Mouse (Mus musculus): ENCODE results near the gene Gpx3. TPM values are rescaled to one million over a fixed set of nuclear protein-coding genes. Genes with fewer than 3 reads are reported as not detected.
"Not testable (repeated sequence)": the region's sequence is repeated elsewhere in the genome, so short reads cannot be mapped to it uniquely, and the experiment has no call there.

Gpx3 gene
- total and polyA plus RNA-seq, 2 experiments, result 2.0 to 2.7 TPM

DNA sequence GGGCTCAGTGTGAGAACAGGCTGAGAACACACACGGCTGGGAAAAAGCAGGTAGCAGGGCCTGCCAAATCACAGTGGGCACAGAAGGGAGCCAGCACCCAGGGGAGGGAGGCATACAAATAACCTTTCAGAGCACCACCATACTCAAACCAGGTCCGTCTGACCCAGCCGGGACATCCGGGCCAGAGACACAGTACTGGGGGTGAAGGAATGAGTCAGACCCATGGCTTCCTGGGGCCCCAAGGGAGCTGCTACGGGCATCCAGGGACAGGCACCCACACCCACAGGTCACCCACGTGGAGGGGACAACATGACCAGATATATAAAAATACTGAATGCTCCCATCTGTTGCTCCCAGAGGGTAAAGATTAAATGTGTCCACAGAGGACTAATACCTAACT is 50.4 kb downstream of the Gpx3 start:
- H3K27ac ChIP-seq (replicated peaks; ENCODE audit: insufficient read depth, low read depth, low read length), result no peak overlapping the region
- 72% methylated on average over 6 of the region's 6 CpGs for WGBS

DNA sequence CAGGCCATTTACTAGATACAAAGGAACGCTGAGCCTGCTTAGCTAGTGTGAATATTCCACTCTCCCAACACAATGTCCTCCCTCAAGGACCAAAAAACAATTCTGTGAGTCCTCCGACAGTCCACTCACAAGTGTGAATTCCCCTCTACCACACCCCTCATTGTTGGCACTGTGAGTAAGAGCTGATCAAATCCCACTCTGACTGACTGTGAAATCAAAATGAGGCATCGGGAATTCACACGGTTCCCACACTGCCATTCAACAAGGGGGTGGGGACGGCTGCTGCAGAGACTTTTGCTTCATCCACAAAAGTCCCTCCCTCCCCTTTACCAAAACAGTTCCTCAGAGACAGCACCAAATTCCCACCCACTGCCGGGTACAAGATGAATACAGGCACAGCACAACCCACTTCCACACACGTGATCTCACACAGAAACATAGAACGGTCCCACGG is 51.8 kb downstream of the Gpx3 start:
- no peak overlapping the region for H3K9ac ChIP-seq (ENCODE audit: low read depth, low read length)
- H3K4me3 ChIP-seq (ENCODE audit: insufficient read depth, low read depth, low read length), result no peak overlapping the region
- TF ChIP-seq CTCF (IDR thresholded peaks at IDR 0.05; ENCODE audit: low read depth, low read length), result no peak
- no peak for TF ChIP-seq POLR2A (IDR thresholded peaks at IDR 0.05; ENCODE audit: extremely low read depth, insufficient read depth, low read length)
- peaks cover 2% of the 10 kb centered on the region for H3K4me1 ChIP-seq (ENCODE audit: control insufficient read depth, insufficient read depth, low read length)
- no peaks in the 10 kb centered on the region for H3K36me3 ChIP-seq (ENCODE audit: control insufficient read depth, insufficient read depth, low read length)
- WGBS, result 69% methylated on average over 9 of the region's 9 CpGs
- H3K79me2 ChIP-seq (ENCODE audit: control insufficient read depth, insufficient read depth, low read length), result peaks cover 26% of the 10 kb centered on the region; the same call in 1 of the 2 replicates
- no peaks in the 10 kb centered on the region for H3K27me3 ChIP-seq (ENCODE audit: control insufficient read depth, insufficient read depth, low read length)
- no peak overlapping the region for H3K27ac ChIP-seq (replicated peaks; ENCODE audit: insufficient read depth, low read depth, low read length)
- no peak for DNase-seq (ENCODE audit: extremely low read depth, low read depth, low spot score)

More for the DNA sequence above, 50.4 kb downstream of the Gpx3 start:
- no peak overlapping the region for H3K4me3 ChIP-seq (ENCODE audit: insufficient read depth, low read depth, low read length)
- H3K27me3 ChIP-seq (ENCODE audit: control insufficient read depth, insufficient read depth, low read length), result no peaks in the 10 kb centered on the region
- no peak for DNase-seq (ENCODE audit: extremely low read depth, low read depth, low spot score)
- no peak overlapping the region for H3K9ac ChIP-seq (ENCODE audit: low read depth, low read length)
- TF ChIP-seq POLR2A (IDR thresholded peaks at IDR 0.05; ENCODE audit: extremely low read depth, insufficient read depth, low read length) (no peak), CTCF (IDR thresholded peaks at IDR 0.05; ENCODE audit: low read depth, low read length) (no peak)
- no peaks in the 10 kb centered on the region for H3K36me3 ChIP-seq (ENCODE audit: control insufficient read depth, insufficient read depth, low read length)
- peaks cover 8% of the 10 kb centered on the region for H3K4me1 ChIP-seq (ENCODE audit: control insufficient read depth, insufficient read depth, low read length)
- peaks cover 26% of the 10 kb centered on the region; the same call in 1 of the 2 replicates for H3K79me2 ChIP-seq (ENCODE audit: control insufficient read depth, insufficient read depth, low read length)

DNA sequence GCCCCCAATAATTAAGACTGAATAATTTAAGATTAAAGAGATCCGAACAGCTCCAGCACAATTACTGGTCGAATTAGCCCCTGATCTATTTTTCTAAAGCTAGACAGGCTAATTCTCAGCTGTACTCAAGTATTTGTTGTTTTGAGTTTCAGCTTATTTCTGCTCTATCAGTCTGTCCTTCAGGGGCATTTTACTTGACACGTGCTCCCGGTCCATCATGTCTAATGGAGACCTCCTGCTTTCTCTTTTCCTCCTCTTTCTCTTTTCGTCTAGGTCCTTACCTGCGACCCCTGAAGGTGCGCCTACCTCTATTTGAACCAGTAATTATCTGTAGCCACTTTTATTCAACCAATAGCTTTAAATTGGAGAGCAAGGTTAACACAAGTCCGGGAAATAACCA is 52.5 kb downstream of the Gpx3 start:
- 86% methylated on average over 8 of the region's 8 CpGs for WGBS
- no peaks in the 10 kb centered on the region for H3K27me3 ChIP-seq (ENCODE audit: control insufficient read depth, insufficient read depth, low read length)
- DNase-seq (ENCODE audit: extremely low read depth, low read depth, low spot score), result no peak
- no peak overlapping the region for H3K4me3 ChIP-seq (ENCODE audit: insufficient read depth, low read depth, low read length)
- H3K4me1 ChIP-seq (ENCODE audit: control insufficient read depth, insufficient read depth, low read length), result peaks cover 2% of the 10 kb centered on the region
- peaks cover 24% of the 10 kb centered on the region; the same call in 1 of the 2 replicates for H3K79me2 ChIP-seq (ENCODE audit: control insufficient read depth, insufficient read depth, low read length)
- no peak overlapping the region for H3K9ac ChIP-seq (ENCODE audit: low read depth, low read length)
- no peaks in the 10 kb centered on the region for H3K36me3 ChIP-seq (ENCODE audit: control insufficient read depth, insufficient read depth, low read length)
- H3K27ac ChIP-seq (replicated peaks; ENCODE audit: insufficient read depth, low read depth, low read length), result no peak overlapping the region
- no peak for TF ChIP-seq POLR2A (IDR thresholded peaks at IDR 0.05; ENCODE audit: extremely low read depth, insufficient read depth, low read length)
- no peak for TF ChIP-seq CTCF (IDR thresholded peaks at IDR 0.05; ENCODE audit: low read depth, low read length)

DNA sequence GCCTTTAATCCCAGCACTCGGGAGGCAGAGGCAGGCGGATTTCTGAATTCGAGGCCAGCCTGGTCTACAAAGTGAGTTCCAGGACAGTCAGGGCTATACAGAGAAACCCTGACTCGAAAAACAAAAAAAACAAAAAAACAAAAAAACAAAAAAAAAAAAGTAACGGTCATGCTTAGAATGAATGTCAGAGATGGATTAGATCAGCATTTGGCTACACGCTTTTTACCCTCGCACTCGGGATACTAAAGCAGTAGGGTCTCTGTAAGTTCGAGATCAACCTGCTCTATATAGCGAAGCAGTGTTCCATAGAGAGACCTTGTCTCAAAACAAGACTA is 53.1 kb downstream of the Gpx3 start:
- not testable (repeated sequence) for H3K36me3 ChIP-seq (ENCODE audit: control insufficient read depth, insufficient read depth, low read length); H3K4me1 ChIP-seq (ENCODE audit: control insufficient read depth, insufficient read depth, low read length); DNase-seq (ENCODE audit: extremely low read depth, low read depth, low spot score); H3K27me3 ChIP-seq (ENCODE audit: control insufficient read depth, insufficient read depth, low read length)
- Histone ChIP-seq H3K9ac (ENCODE audit: low read depth, low read length) (peak overlapping the region; percentile 90), H3K79me2 (ENCODE audit: control insufficient read depth, insufficient read depth, low read length) (peaks cover 24% of the 10 kb centered on the region; the same call in 1 of the 2 replicates), H3K4me3 (ENCODE audit: insufficient read depth, low read depth, low read length) (peak overlapping the region; percentile 86), H3K27ac (replicated peaks; ENCODE audit: insufficient read depth, low read depth, low read length) (peak overlapping the region; percentile 89)
- 29% methylated on average over 10 of the region's 10 CpGs for WGBS

DNA sequence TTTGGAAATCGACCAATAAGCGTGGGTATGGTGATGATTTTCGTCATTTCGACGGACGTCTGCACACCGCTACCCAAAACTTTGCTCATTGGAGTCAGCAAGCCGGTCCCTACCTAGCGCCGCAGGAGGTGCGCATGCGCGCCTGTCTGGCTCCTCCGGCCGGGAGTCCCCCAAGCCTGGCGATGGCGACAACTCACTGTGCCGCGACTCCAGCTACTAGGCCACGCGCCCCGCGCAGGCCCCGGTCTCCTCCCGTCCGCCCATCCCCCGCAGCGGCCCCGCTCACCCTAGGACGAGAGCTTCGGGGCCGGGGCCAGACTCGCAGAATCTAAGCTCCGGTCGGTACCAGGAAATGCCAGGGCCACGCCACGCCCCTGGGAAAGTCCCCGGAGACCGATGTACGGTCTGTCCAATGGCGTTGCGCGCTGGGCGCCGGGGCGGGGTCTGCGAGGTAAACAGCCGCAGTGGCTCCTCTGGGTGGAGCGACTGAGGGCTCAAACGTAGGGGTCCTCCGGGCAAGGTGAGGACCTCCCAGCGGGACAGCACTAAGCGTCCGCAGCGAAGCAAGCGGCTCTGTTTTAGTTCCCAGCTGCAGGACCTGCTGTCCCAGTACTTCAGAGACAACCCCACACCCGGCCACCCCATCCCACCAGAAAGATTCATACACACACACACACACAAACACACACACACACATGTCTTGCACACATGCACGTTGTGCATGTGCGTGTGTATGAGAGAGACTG is 53.7 kb downstream of the Gpx3 start:
- peak; percentile 84 for DNase-seq (ENCODE audit: extremely low read depth, low read depth, low spot score)
- Histone ChIP-seq H3K27ac (replicated peaks; ENCODE audit: insufficient read depth, low read depth, low read length) (peak overlapping the region; percentile 89), H3K79me2 (ENCODE audit: control insufficient read depth, insufficient read depth, low read length) (peaks cover 20% of the 10 kb centered on the region; the same call in 1 of the 2 replicates), H3K27me3 (ENCODE audit: control insufficient read depth, insufficient read depth, low read length) (no peaks in the 10 kb centered on the region), H3K36me3 (ENCODE audit: control insufficient read depth, insufficient read depth, low read length) (no peaks in the 10 kb centered on the region), H3K9ac (ENCODE audit: low read depth, low read length) (peak overlapping the region; percentile 90), H3K4me1 (ENCODE audit: control insufficient read depth, insufficient read depth, low read length) (peaks cover 2% of the 10 kb centered on the region), H3K4me3 (ENCODE audit: insufficient read depth, low read depth, low read length) (peak overlapping the region; percentile 86)
- peak; percentile 44 for TF ChIP-seq POLR2A (IDR thresholded peaks at IDR 0.05; ENCODE audit: extremely low read depth, insufficient read depth, low read length)
- TF ChIP-seq CTCF (IDR thresholded peaks at IDR 0.05; ENCODE audit: low read depth, low read length), result no peak
- under 1% methylated on average over 59 of the region's 59 CpGs for WGBS

DNA sequence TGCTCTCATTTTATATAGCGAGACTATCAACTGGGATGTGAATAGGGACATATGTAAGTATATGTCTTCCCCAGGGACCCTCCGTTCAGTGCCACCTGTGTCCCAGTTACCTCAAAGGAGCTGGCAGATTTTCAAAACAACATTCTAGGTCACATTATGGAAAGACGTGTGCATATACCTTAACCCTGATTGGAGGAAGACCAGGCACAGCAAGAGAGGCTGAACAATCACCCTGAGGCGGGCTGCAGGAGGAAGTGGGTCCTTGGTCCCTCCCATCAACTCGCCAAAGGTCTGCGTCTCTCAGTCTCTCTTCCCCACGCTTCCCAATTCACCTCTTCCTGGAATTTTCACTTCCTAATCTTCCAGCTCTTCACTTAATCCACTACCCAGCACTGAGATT is 54.7 kb downstream of the Gpx3 start:
- TF ChIP-seq POLR2A (IDR thresholded peaks at IDR 0.05; ENCODE audit: extremely low read depth, insufficient read depth, low read length) (no peak), CTCF (IDR thresholded peaks at IDR 0.05; ENCODE audit: low read depth, low read length) (no peak)
- Histone ChIP-seq H3K27me3 (ENCODE audit: control insufficient read depth, insufficient read depth, low read length) (no peaks in the 10 kb centered on the region), H3K36me3 (ENCODE audit: control insufficient read depth, insufficient read depth, low read length) (no peaks in the 10 kb centered on the region), H3K4me3 (ENCODE audit: insufficient read depth, low read depth, low read length) (no peak overlapping the region), H3K4me1 (ENCODE audit: control insufficient read depth, insufficient read depth, low read length) (peaks cover 6% of the 10 kb centered on the region), H3K79me2 (ENCODE audit: control insufficient read depth, insufficient read depth, low read length) (peaks cover 11% of the 10 kb centered on the region; the same call in 1 of the 2 replicates), H3K27ac (replicated peaks; ENCODE audit: insufficient read depth, low read depth, low read length) (no peak overlapping the region), H3K9ac (ENCODE audit: low read depth, low read length) (no peak overlapping the region)
- 82% methylated on average over 7 of the region's 7 CpGs for WGBS
- DNase-seq (ENCODE audit: extremely low read depth, low read depth, low spot score), result no peak

DNA sequence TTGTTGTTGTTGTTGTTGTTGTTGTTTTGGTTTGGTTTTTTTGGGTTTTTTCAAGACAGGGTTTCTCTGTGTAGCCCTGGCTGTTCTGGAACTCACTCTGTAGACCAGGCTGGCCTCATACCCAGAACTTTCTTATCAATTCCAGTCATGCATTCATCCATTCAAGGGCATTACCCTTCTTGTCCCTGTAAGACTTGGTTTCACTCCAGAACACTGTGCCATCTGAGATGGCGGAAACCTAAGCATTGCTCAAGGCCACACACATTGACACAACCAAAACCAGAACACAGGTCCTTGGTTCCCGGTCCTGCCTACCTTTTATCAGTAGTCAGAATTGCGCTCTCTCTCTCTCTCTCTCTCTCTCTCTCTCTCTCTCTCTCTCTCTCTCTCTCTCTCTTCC is 55.5 kb downstream of the Gpx3 start:
- not testable (repeated sequence) for H3K4me3 ChIP-seq (ENCODE audit: insufficient read depth, low read depth, low read length); H3K9ac ChIP-seq (ENCODE audit: low read depth, low read length); H3K27me3 ChIP-seq (ENCODE audit: control insufficient read depth, insufficient read depth, low read length); H3K79me2 ChIP-seq (ENCODE audit: control insufficient read depth, insufficient read depth, low read length); H3K4me1 ChIP-seq (ENCODE audit: control insufficient read depth, insufficient read depth, low read length); H3K27ac ChIP-seq (replicated peaks; ENCODE audit: insufficient read depth, low read depth, low read length); H3K36me3 ChIP-seq (ENCODE audit: control insufficient read depth, insufficient read depth, low read length); DNase-seq (ENCODE audit: extremely low read depth, low read depth, low spot score)
- WGBS, result 73% methylated on average over 3 of the region's 3 CpGs
